Mouse (Mus musculus) lung, postnatal 0 days (tissue): ENCODE measurements around the gene Zfp688. TPM values are rescaled to one million over a fixed set of nuclear protein-coding genes. Genes with fewer than 3 reads are reported as not detected.
A peak's percentile ranks its signal among the peaks of the same experiment; 100 is the strongest.
"Not testable (repeated sequence)": the region's sequence is repeated elsewhere in the genome, so short reads cannot be mapped to it uniquely, and the experiment has no call there.

Experiments used
- ATAC-seq: fragments of 200-750 bp; cut with Nextera tagmentation; 2 replicates; pipeline ENCODE4 v1.8.0; 2017; ENCODE audit warnings: moderate library complexity
- DNase-seq: peaks from one replicate; pipeline ENCODE4 v3.0.0-alpha.2; 2016; ENCODE audit warnings: low spot score
- H3K27ac ChIP-seq: fragments of 300-500 bp; sonication (generic); 2 replicates; pipeline ENCODE4 v1.5.1; 2014; ENCODE audit warnings: antibody characterized with exemption, mild to moderate bottlenecking, low read length, mixed read lengths
- H3K27me3 ChIP-seq: fragments of 300-500 bp; sonication (generic); replicated peaks from 2 replicates; pipeline ENCODE4 v1.6.1; 2014; ENCODE audit warnings: low read length, mixed read lengths; ENCODE audit not compliant: insufficient read depth
- H3K36me3 ChIP-seq: fragments of 300-500 bp; sonication (generic); 2 replicates; pipeline ENCODE4 v1.6.1; 2014; ENCODE audit warnings: low read length, mixed read lengths; ENCODE audit not compliant: insufficient read depth
- H3K4me1 ChIP-seq: fragments of 300-500 bp; sonication (generic); 2 replicates; pipeline ENCODE4 v1.6.1; 2014; ENCODE audit warnings: antibody characterized with exemption, low read depth, low read length, mixed read lengths; ENCODE audit not compliant: insufficient read depth
- H3K4me2 ChIP-seq: fragments of 300-500 bp; sonication (generic); replicated peaks from 2 replicates; pipeline ENCODE4 v1.6.1; 2014; ENCODE audit warnings: low read depth, mild to moderate bottlenecking, low read length, moderate library complexity, mixed read lengths
- H3K4me3 ChIP-seq: fragments of 300-500 bp; sonication (generic); 2 replicates; pipeline ENCODE4 v1.5.1; 2014; ENCODE audit warnings: low read depth, low read length
- H3K9ac ChIP-seq: fragments of 300-500 bp; sonication (generic); replicated peaks from 2 replicates; pipeline ENCODE4 v1.6.1; 2014; ENCODE audit warnings: low read depth, mild to moderate bottlenecking
- H3K9me3 ChIP-seq: fragments of 300-500 bp; sonication (generic); 2 replicates; pipeline ENCODE4 v1.6.1; 2016; ENCODE audit warnings: low read length, mixed read lengths
- CTCF ChIP-seq: IDR thresholded peaks from 2 replicates; pipeline ENCODE4 v1.5.1; 2016; ENCODE audit warnings: antibody characterized with exemption, mild to moderate bottlenecking
- EP300 ChIP-seq: IDR thresholded peaks from 2 replicates; pipeline ENCODE4 v1.6.1; 2016; ENCODE audit warnings: antibody characterized with exemption, mild to moderate bottlenecking, control low read depth
- WGBS: fragments of 180-500 bp; shearing (Covaris S2); extraction: QIAGEN DNeasy Blood & Tissue Kit; methylation state at CpG from one replicate; pipeline ENCODE4 v1.1.7; 2014; 5-methylcytosine and 5-hydroxymethylcytosine counted together
- polyA plus RNA-seq: library from polyadenylated mRNA; unstranded; fragments of >200 nt; fragmentation: Nextera tagmentation; extraction: Ambion mirVana; gene quantifications from 2 replicates; pipeline ENCODE4 v1.2.1, GENCODE M21; 2015

Zfp688 gene
- polyA plus RNA-seq, 1 experiment from 2014 or later = 27.4 TPM

DNA sequence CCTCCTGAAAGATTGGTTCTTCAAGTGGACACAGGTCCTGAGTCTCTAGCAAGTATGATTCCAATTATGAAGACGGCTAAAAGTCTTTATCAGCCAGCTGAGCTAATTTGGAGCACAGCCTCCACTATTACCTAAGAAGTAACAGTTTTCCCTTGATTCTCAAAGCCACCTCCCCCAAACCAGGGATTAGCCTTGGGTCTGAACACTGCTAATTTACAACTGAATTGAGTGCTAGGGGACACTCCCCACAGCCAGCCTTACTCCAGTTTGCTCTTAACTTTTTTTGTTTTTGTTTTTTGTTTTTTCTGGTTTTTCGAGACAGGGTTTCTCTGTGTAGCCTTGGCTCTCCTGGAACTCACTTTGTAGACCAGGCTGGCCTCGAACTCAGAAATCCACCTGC, 43.3 kb upstream of the Zfp688 start:
- Histone ChIP-seq H3K36me3 (no peaks in the 10 kb centered on the region), H3K4me1 (no peaks in the 10 kb centered on the region), H3K4me3 (no peak overlapping the region), H3K4me2 (no peak overlapping the region), H3K27ac (no peak overlapping the region), H3K27me3 (no peaks in the 10 kb centered on the region), H3K9ac (no peak overlapping the region), H3K9me3 (no peaks in the 10 kb centered on the region)
- 97% methylated on average over 3 of the region's 3 CpGs for WGBS
- no peak for TF ChIP-seq EP300
- ATAC-seq (no peak), DNase-seq (no peak)

DNA sequence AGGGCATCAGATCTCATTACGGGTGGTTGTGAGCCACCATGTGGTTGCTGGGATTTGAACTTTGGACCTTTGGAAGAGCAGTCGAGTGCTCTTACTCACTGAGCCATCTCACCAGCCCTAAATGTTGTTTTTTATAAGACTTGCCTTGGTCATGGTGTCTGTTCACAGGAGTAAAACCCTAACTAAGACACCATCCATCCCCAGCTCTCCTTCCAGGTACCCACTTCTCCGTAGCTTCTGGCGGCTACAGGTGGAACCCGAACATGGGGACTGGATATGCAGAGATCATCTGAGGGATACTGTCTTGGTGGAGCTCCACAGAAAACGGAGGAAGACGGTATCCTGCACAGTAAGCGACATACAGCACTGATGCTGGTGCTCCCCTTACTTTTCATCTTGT, 37.4 kb upstream of the Zfp688 start, which contains the start of gene Prr14:
Gene Prr14, plus strand, starts transcription at position 301 of the 400 bp plus-strand sequence.
- ATAC-seq, DNase-seq, H3K4me2 ChIP-seq, H3K4me3 ChIP-seq, H3K9ac ChIP-seq, H3K9me3 ChIP-seq, H3K4me1 ChIP-seq, H3K36me3 ChIP-seq, H3K27ac ChIP-seq, H3K27me3 ChIP-seq: not testable (repeated sequence)
- 95% methylated on average over 7 of the region's 8 CpGs for WGBS

DNA sequence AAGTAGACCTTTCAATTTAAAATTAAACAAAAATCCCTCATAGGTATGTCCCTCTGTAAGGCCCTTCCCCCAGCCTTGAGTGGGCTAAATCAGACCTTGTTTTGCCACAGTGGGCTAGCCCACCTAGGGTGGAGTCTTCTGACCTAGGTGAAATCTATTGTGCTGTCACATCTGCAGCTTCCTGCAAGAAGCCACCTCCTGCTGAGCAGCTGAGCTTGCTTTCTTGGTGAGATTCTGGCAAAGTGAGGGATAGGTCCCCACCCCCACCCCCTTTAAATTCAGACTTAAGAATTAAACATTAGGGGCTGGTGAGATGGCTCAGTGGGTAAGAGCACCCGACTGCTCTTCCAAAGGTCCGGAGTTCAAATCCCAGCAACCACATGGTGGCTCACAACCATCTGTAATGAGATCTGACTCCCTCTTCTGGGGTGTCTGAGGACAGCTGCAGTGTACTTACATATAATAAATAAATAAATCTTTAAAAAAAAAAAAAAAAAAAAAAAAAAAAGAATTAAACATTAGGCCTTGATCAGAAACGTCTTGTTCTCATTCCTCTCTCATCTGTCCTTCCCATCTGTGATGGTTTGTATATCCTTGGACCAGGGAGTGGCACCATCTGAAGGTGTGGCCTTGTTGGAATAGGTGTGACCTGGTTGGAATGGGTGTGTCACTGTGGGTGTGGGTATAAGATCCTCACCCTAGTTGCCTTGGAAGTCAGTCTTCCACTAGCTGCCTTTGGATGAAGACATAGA, 36.7 kb upstream of the Zfp688 start:
- 79% methylated on average over 3 of the region's 3 CpGs for WGBS
- not testable (repeated sequence) for DNase-seq, H3K9me3 ChIP-seq, H3K4me3 ChIP-seq, H3K4me2 ChIP-seq, H3K27me3 ChIP-seq, H3K36me3 ChIP-seq, ATAC-seq, H3K9ac ChIP-seq, H3K4me1 ChIP-seq, H3K27ac ChIP-seq

DNA sequence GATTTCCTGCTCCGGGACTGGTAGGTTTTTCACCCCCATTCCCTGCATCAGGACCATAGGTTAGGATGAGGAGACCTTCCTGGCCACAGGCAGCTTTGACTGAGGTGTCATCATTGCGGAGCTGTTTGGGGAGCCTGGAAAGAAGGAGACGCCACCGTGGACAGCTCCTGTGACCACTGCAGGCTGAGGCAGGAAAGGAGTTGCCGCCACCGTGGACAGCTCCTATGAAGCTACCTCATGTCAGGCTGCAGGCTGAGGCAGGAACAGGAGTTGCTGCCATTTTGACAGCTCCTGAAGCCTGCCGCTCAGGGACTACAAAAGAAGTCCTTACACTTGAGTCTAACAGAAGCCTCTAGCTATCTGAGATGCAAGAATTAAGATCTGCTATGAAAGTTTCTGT, 33.0 kb upstream of the Zfp688 start:
- TF ChIP-seq CTCF (no peak), EP300 (no peak)
- H3K27me3 ChIP-seq = no peaks in the 10 kb centered on the region

DNA sequence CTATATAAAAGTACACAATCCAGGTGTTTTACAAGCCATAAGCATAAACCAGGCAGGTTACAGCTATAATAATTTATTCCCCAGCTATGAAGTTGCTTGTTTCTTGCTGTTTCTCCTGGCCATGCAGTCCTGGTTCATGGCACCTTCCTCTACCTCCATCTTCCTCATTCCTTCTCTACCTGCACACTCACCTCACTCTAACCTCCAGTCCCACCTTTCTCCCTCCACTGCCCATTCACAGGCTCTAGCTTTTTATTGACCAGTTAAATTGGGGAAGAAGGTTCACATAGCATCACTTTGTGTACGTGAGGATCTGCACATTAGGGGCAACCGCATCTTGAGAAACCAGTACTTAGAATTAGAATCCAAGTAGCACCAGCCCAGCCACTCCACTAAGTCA, 31.2 kb upstream of the Zfp688 start:
- Histone ChIP-seq H3K4me1 (peaks cover 7% of the 10 kb centered on the region; the same call in 1 of the 2 replicates), H3K9me3 (no peaks in the 10 kb centered on the region), H3K27me3 (no peaks in the 10 kb centered on the region), H3K4me3 (no peak overlapping the region), H3K27ac (no peak overlapping the region), H3K9ac (no peak overlapping the region), H3K4me2 (no peak overlapping the region), H3K36me3 (0 out of 2 replicates have a peak, but pooled peaks cover 5% of the 10 kb centered on the region)
- 91% methylated on average over 2 of the region's 2 CpGs for WGBS
- DNase-seq = no peak
- no peak for ATAC-seq
- TF ChIP-seq CTCF = no peak
- no peak for TF ChIP-seq EP300

More for the DNA sequence above, 33.0 kb upstream of the Zfp688 start:
- Histone ChIP-seq H3K27ac (no peak overlapping the region), H3K9me3 (no peaks in the 10 kb centered on the region), H3K4me1 (no peaks in the 10 kb centered on the region), H3K36me3 (0 out of 2 replicates have a peak, but pooled peaks cover 5% of the 10 kb centered on the region), H3K9ac (no peak overlapping the region), H3K4me2 (no peak overlapping the region), H3K4me3 (no peak overlapping the region)
- DNase-seq (no peak), ATAC-seq (no peak)
- WGBS = 88% methylated on average over 7 of the region's 7 CpGs

DNA sequence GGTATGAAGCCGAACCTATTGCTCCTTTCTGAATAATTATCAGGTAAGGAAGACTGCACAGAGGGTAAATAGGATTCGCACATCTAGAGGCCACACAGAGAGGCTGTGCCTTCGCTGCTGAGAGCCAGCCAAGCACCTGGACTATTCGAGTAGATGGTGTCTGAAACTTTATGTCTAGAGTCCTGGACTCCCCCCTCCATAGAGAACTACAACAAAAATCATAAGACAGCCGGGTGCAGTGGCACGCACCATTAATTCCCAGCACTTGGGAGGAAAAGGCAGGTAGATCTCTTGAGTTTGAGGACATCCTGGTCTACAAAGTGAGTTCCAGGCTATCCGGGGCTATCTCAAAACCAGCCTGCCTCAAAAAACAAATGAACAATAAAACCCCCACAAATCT, 28.1 kb upstream of the Zfp688 start:
- H3K9ac ChIP-seq = no peak overlapping the region
- H3K36me3 ChIP-seq = no peaks in the 10 kb centered on the region
- H3K4me3 ChIP-seq = no peak overlapping the region
- DNase-seq (no peak), ATAC-seq (no peak)
- H3K27me3 ChIP-seq = no peaks in the 10 kb centered on the region
- H3K4me1 ChIP-seq = peaks cover 9% of the 10 kb centered on the region; the same call in 1 of the 2 replicates
- no peak for TF ChIP-seq EP300
- TF ChIP-seq CTCF = no peak
- H3K27ac ChIP-seq = no peak overlapping the region
- WGBS = 76% methylated on average over 7 of the region's 7 CpGs
- no peaks in the 10 kb centered on the region for H3K9me3 ChIP-seq
- H3K4me2 ChIP-seq = 0 out of 2 replicates have a peak overlapping the region, but pooled peaks have one; percentile 81
